In genomic region chr2:14676885-14677516, GRCm38 (mm10) we compare ENCODE assay signal across 8 mouse cellular contexts.
A peak's percentile ranks its signal among the peaks of the same experiment; 100 is the strongest.
DNase-seq lines count a peak whose midpoint lies in the region; ATAC-seq and TF ChIP-seq lines count a peak whose summit lies in the region.

No protein-coding gene starts in this region.

- WGBS in intestine, embryonic 15.5 days, result 22% methylated on average over 6 of the region's 6 CpGs
- WGBS in stomach, postnatal 0 days, result 18% methylated on average over 6 of the region's 6 CpGs

- no peaks in the 10 kb centered on the region for H3K27me3 ChIP-seq in MEL (ENCODE audit: control insufficient read depth in 1 of 2, insufficient read depth in 2 of 2, low read length in 2 of 2)
- H3K27me3 ChIP-seq in intestine, embryonic 15.5 days (replicated peaks), result no peaks in the 10 kb centered on the region
- H3K27me3 ChIP-seq in stomach, postnatal 0 days (ENCODE audit: control insufficient read depth, insufficient read depth, low read length), result no peaks in the 10 kb centered on the region

- H3K4me1 ChIP-seq in MEL (ENCODE audit: control insufficient read depth in 1 of 2, insufficient read depth in 2 of 2, low read length in 2 of 2), result no peaks in the 10 kb centered on the region
- H3K4me1 ChIP-seq in intestine, embryonic 15.5 days (replicated peaks), result no peaks in the 10 kb centered on the region
- no peaks in the 10 kb centered on the region for H3K4me1 ChIP-seq in stomach, postnatal 0 days (replicated peaks; ENCODE audit: control insufficient read depth, insufficient read depth)

- no peak overlapping the region for H3K4me3 ChIP-seq in MEL (ENCODE audit: control insufficient read depth in 1 of 2, insufficient read depth in 1 of 2, low read depth in 2 of 2, low read length in 2 of 2)
- H3K4me3 ChIP-seq in intestine, embryonic 15.5 days (replicated peaks), result no peak overlapping the region
- H3K4me3 ChIP-seq in stomach, postnatal 0 days (ENCODE audit: low read depth, low read length), result no peak overlapping the region

- no peak overlapping the region for H3K4me2 ChIP-seq in intestine, embryonic 15.5 days (replicated peaks)
- no peak overlapping the region for H3K4me2 ChIP-seq in stomach, postnatal 0 days (replicated peaks; ENCODE audit: low read depth)

- TF ChIP-seq EP300 in MEL (IDR thresholded peaks at IDR 0.05; ENCODE audit: low read depth in 1 of 2, low read length in 2 of 2), result no peak
- no peak for TF ChIP-seq EP300 in stomach, postnatal 0 days (optimal IDR thresholded peaks at IDR 0.05)

- H3K27ac ChIP-seq in MEL (ENCODE audit: control insufficient read depth, low read depth, low read length), result no peak overlapping the region
- no peak overlapping the region for H3K27ac ChIP-seq in intestine, embryonic 15.5 days
- H3K27ac ChIP-seq in stomach, postnatal 0 days (replicated peaks), result no peak overlapping the region

- no peaks in the 10 kb centered on the region for H3K9me3 ChIP-seq in MEL (replicated peaks; ENCODE audit: insufficient read depth, low read length)
- H3K9me3 ChIP-seq in intestine, embryonic 15.5 days, result no peaks in the 10 kb centered on the region
- no peaks in the 10 kb centered on the region for H3K9me3 ChIP-seq in stomach, postnatal 0 days (ENCODE audit: control insufficient read depth, low read length)

- peak; percentile 24 to 29 for DNase-seq in layer of hippocampus, postnatal 10 days (ENCODE audit: low spot score in 2 of 2)
- DNase-seq in layer of hippocampus, adult 9-10 months (ENCODE audit: low spot score), result no peak
- DNase-seq in MEL (ENCODE audit: low read depth, low spot score), result peak; percentile 57
- DNase-seq in cerebellum, adult 8-10 months, result peak; percentile 20
- peak; percentile 7 for DNase-seq in gastrocnemius, postnatal 25 days
- DNase-seq in lung, postnatal 14 days, result peak; percentile 50
- DNase-seq in stomach, postnatal 0 days (ENCODE audit: low spot score), result peak; percentile 55

- peak; percentile 59; the same call in 1 of the 2 replicates for ATAC-seq in intestine, embryonic 15.5 days
- ATAC-seq in stomach, postnatal 0 days (ENCODE audit: low FRiP score, low TSS enrichment), result no peak

- TF ChIP-seq CTCF in MEL (IDR thresholded peaks at IDR 0.05 in 2 of 3, conservative IDR thresholded peaks at IDR 0.05 in 1 of 3; ENCODE audit: control insufficient read depth in 1 of 3, insufficient read depth in 1 of 3, low read depth in 2 of 3, low read length in 3 of 3, poor library complexity in 1 of 3, severe bottlenecking in 1 of 3), result peak; percentile 43 to 80 (median 61)
- peak; percentile 87 for TF ChIP-seq CTCF in stomach, postnatal 0 days (IDR thresholded peaks at IDR 0.05; ENCODE audit: low read depth)

- H3K9ac ChIP-seq in MEL (ENCODE audit: control insufficient read depth, low read depth, low read length, poor library complexity, severe bottlenecking), result no peak overlapping the region
- H3K9ac ChIP-seq in intestine, embryonic 15.5 days, result no peak overlapping the region
- H3K9ac ChIP-seq in stomach, postnatal 0 days (ENCODE audit: low read length), result no peak overlapping the region

- H3K79me2 ChIP-seq in MEL (ENCODE audit: control insufficient read depth, insufficient read depth, low read length, poor library complexity), result no peaks in the 10 kb centered on the region

- peak; percentile 35 for TF ChIP-seq RAD21 in MEL (IDR thresholded peaks at IDR 0.05; ENCODE audit: low read depth, low read length)

- no peak for TF ChIP-seq POLR2A in MEL (IDR thresholded peaks at IDR 0.05; ENCODE audit: control insufficient read depth in 1 of 2, insufficient read depth in 1 of 2, low read depth in 1 of 2, low read length in 2 of 2, poor library complexity in 1 of 2)

- H3K36me3 ChIP-seq in MEL (ENCODE audit: control insufficient read depth in 1 of 2, insufficient read depth in 2 of 2, low read length in 2 of 2), result no peaks in the 10 kb centered on the region
- H3K36me3 ChIP-seq in intestine, embryonic 15.5 days, result no peaks in the 10 kb centered on the region
- H3K36me3 ChIP-seq in stomach, postnatal 0 days (ENCODE audit: control insufficient read depth, insufficient read depth, low read length), result no peaks in the 10 kb centered on the region

TF ChIP-seq in MEL, 35 proteins besides CTCF, POLR2A, EP300 and RAD21:
- no peak for TF ChIP-seq RCOR1 (IDR thresholded peaks at IDR 0.05; ENCODE audit: low read depth, low read length)
- TF ChIP-seq SMC3 (IDR thresholded peaks at IDR 0.05; ENCODE audit: low read depth, low read length), result peak; percentile 55
